Mouse (Mus musculus) layer of hippocampus, adult 2 months (tissue): ENCODE results near the gene Pten. TPM values are rescaled to one million over a fixed set of nuclear protein-coding genes. Genes with fewer than 3 reads are reported as not detected.

Experiments used
- DNase-seq, 2 experiments: peaks; one replicate each; pipeline ENCODE4 v3.0.0; 2022; ENCODE audit warnings: low spot score in 2 of 2
- H3K27ac ChIP-seq: fragments of 200-600 bp; 2 replicates; pipeline ENCODE4 v1.8.1; 2022
- H3K4me3 ChIP-seq: fragments of 200-600 bp; 2 replicates; pipeline ENCODE4 v1.8.1; 2022; ENCODE audit warnings: mild to moderate bottlenecking
- CTCF ChIP-seq: fragments of 200-600 bp; conservative IDR thresholded peaks from 2 replicates; pipeline ENCODE4 v1.8.1; 2022; ENCODE audit warnings: antibody characterized with exemption, mild to moderate bottlenecking, moderate library complexity
- total RNA-seq, 2 experiments: library from RNA; stranded (reverse); gene quantifications; 2 replicates each; pipeline ENCODE4 v1.2.3; 2021

Pten gene
- total RNA-seq, 2 experiments from 2014 or later: 114 TPM

- H3K27ac ChIP-seq: no peak overlapping the region
- TF ChIP-seq CTCF: no peak
- DNase-seq: no peak
- no peak overlapping the region for H3K4me3 ChIP-seq
These were observed 27.5 kb upstream of the Pten start for GRCm38 (mm10) chr19:32729785-32730184.

- no peak for TF ChIP-seq CTCF
- H3K27ac ChIP-seq: no peak overlapping the region
- no peak for DNase-seq
- no peak overlapping the region for H3K4me3 ChIP-seq
These were observed 24.4 kb upstream of the Pten start for GRCm38 (mm10) chr19:32732922-32733321.

- no peak for DNase-seq
- H3K27ac ChIP-seq: no peak overlapping the region
- TF ChIP-seq CTCF: no peak
- H3K4me3 ChIP-seq: no peak overlapping the region
These were observed 19.5 kb upstream of the Pten start for GRCm38 (mm10) chr19:32737844-32738243.

- Histone ChIP-seq H3K4me3 (no peak within 1 kb of the TSS), H3K27ac (no peak within 1 kb of the TSS)
- no peak for TF ChIP-seq CTCF
- no peak for DNase-seq
These were observed 17.6 kb upstream of the Pten start, which contains the start of gene Atad1 for GRCm38 (mm10) chr19:32739686-32740085. Atad1 (minus strand) TSS chr19:32739786.

GRCm38 (mm10) chr19:32740641-32741345 lies 16.5 kb upstream of the Pten start:
- Histone ChIP-seq H3K27ac (no peak overlapping the region), H3K4me3 (no peak overlapping the region)
- no peak for DNase-seq
- no peak for TF ChIP-seq CTCF

GRCm38 (mm10) chr19:32749425-32749824 lies 7.9 kb upstream of the Pten start:
- Histone ChIP-seq H3K4me3 (no peak overlapping the region), H3K27ac (no peak overlapping the region)
- peak in 1 of 2 experiments; percentile 35 for DNase-seq
- peak; percentile 72 for TF ChIP-seq CTCF

GRCm38 (mm10) chr19:32752357-32752756 lies 4.9 kb upstream of the Pten start:
- no peak for TF ChIP-seq CTCF
- H3K27ac ChIP-seq: no peak overlapping the region
- DNase-seq: no peak
- H3K4me3 ChIP-seq: no peak overlapping the region

- H3K27ac ChIP-seq: no peak overlapping the region
- no peak overlapping the region for H3K4me3 ChIP-seq
- DNase-seq: no peak
- no peak for TF ChIP-seq CTCF
These were observed 3.9 kb upstream of the Pten start for GRCm38 (mm10) chr19:32753386-32753785.

GRCm38 (mm10) chr19:32754188-32755000 lies 2.9 kb upstream of the Pten start:
- no peak for DNase-seq
- H3K4me3 ChIP-seq: no peak overlapping the region
- TF ChIP-seq CTCF: no peak
- peak overlapping the region; percentile 96 for H3K27ac ChIP-seq

GRCm38 (mm10) chr19:32755104-32755791 lies 2.0 kb upstream of the Pten start:
- Histone ChIP-seq H3K27ac (peak overlapping the region; percentile 96), H3K4me3 (peak overlapping the region; percentile 95)
- DNase-seq: no peak
- no peak for TF ChIP-seq CTCF

- peak; percentile 95 to 97 for DNase-seq
- peak overlapping the region; percentile 95 for H3K4me3 ChIP-seq
- peak overlapping the region; percentile 96 for H3K27ac ChIP-seq
- TF ChIP-seq CTCF: peak; percentile 38
These were observed 1.3 kb upstream of the Pten start for GRCm38 (mm10) chr19:32755792-32756635.

- H3K4me3 ChIP-seq: peak overlapping the region; percentile 95
- no peak for DNase-seq
- H3K27ac ChIP-seq: peak overlapping the region; percentile 96
- TF ChIP-seq CTCF: no peak
These were observed 729 bp upstream of the Pten start for GRCm38 (mm10) chr19:32756636-32756899.
